Mouse (Mus musculus) kidney, adult 11 months (tissue): ENCODE results near the gene Dcbld1.
A peak's percentile ranks its signal among the peaks of the same experiment; 100 is the strongest.

Source experiments
- DNase-seq: peaks from one replicate; pipeline ENCODE4 v3.0.0; 2022

Gene Dcbld1

GRCm38 (mm10) chr10:52233301-52233968, at the start of gene Dcbld1:
Dcbld1 (plus strand) TSS chr10:52233619.
- peak; percentile 86 for DNase-seq

GRCm38 (mm10) chr10:52185900-52186299, 47.5 kb upstream of the Dcbld1 start:
- DNase-seq, result no peak

GRCm38 (mm10) chr10:52194957-52195852, 38.2 kb upstream of the Dcbld1 start, which contains the start of gene Ros1:
Ros1 (minus strand) TSS chr10:52195244.
- DNase-seq, result no peak

- no peak for DNase-seq
These were observed 29.4 kb upstream of the Dcbld1 start for GRCm38 (mm10) chr10:52204006-52204405.

- DNase-seq, result no peak
These were observed 18.1 kb upstream of the Dcbld1 start for GRCm38 (mm10) chr10:52215267-52215818.

- DNase-seq, result peak; percentile 67
These were observed 16.4 kb upstream of the Dcbld1 start for GRCm38 (mm10) chr10:52216797-52217563.

- no peak for DNase-seq
These were observed 15.9 kb upstream of the Dcbld1 start for GRCm38 (mm10) chr10:52217564-52217934.

GRCm38 (mm10) chr10:52219600-52219999, 13.8 kb upstream of the Dcbld1 start:
- DNase-seq, result no peak

GRCm38 (mm10) chr10:52232196-52233176, 933 bp upstream of the Dcbld1 start:
- peak; percentile 88 for DNase-seq

- peak; percentile 38 for DNase-seq
These were observed 692 bp downstream of the Dcbld1 start for GRCm38 (mm10) chr10:52233969-52234653.

- DNase-seq, result no peak
These were observed 1.2 kb downstream of the Dcbld1 start for GRCm38 (mm10) chr10:52234654-52234981.

GRCm38 (mm10) chr10:52235461-52235860, 2.0 kb downstream of the Dcbld1 start:
- no peak for DNase-seq

- DNase-seq, result no peak
These were observed 8.6 kb downstream of the Dcbld1 start for GRCm38 (mm10) chr10:52242015-52242414.

GRCm38 (mm10) chr10:52242680-52243323, 9.4 kb downstream of the Dcbld1 start:
- DNase-seq, result no peak

- DNase-seq, result no peak
These were observed 12.8 kb downstream of the Dcbld1 start for GRCm38 (mm10) chr10:52246207-52246606.

GRCm38 (mm10) chr10:52252240-52252639, 18.8 kb downstream of the Dcbld1 start:
- DNase-seq, result no peak

- no peak for DNase-seq
These were observed 20.0 kb downstream of the Dcbld1 start for GRCm38 (mm10) chr10:52253426-52253825.

- DNase-seq, result no peak
These were observed 24.3 kb downstream of the Dcbld1 start for GRCm38 (mm10) chr10:52257768-52258167.

GRCm38 (mm10) chr10:52258180-52258948, 24.9 kb downstream of the Dcbld1 start:
- DNase-seq, result no peak

- no peak for DNase-seq
These were observed 26.8 kb downstream of the Dcbld1 start for GRCm38 (mm10) chr10:52260209-52260608.
